Mouse (Mus musculus): Measurements from ENCODE around the gene Myrfl. TPM values are rescaled to one million over a fixed set of nuclear protein-coding genes. Genes with fewer than 3 reads are reported as not detected.

The Myrfl gene
- polyA plus RNA-seq, 3 experiments from 2014 or later = not detected

DNA sequence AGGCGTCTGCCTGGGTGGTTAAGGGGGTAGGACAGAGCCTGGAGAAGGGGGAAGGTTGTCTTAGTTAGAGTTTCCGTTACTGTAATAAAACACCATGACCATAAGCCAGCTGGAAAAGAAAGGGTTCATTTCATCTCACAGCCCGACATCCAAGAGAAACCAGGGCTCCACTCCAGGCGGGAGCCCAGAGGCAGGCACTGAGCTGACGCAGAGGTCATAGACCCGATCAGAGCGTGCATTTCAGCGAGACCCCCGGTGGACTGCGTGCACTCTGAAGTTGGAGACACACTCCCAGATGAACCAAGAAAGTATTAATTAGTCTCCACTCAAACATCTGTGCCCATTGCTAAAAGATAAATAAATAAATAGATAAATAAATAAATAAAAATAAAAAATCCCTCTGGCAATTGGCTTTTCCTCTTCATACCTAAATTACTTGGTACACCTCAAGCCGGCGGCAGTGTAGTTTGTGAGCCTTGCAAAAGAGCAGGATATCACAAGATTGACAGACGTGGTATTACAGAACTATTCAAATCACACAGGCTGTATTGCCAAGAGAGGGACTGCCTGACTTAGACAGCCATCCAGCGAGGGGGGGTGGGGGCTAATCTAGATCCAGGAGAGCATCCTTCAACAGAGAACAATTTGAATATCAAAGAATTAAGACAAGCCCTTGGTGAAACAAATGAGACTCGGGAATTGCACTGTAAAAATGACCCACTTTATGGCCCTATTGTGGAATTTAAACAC lies 81.2 kb downstream of the Myrfl start:
- ATAC-seq = no peak

DNA sequence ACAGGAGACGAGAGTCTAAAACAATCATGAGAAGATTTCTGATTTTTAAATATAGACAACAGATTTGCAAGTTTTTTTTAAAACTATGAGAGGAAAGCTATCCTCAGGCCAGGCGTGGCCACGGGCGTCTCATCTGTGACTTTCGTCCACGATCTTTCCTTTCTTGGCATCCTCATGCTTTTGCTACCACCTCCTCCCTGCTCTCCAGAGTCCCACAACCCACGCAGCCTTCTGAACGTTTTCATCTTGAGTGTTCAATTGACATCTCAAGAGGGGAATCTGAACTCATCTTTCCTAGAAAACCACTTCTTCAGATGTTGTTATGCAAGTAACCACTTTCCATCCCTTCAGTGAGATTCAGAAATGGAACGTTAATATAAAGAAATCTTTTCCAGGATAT lies 83.6 kb downstream of the Myrfl start:
- no peak for ATAC-seq

DNA sequence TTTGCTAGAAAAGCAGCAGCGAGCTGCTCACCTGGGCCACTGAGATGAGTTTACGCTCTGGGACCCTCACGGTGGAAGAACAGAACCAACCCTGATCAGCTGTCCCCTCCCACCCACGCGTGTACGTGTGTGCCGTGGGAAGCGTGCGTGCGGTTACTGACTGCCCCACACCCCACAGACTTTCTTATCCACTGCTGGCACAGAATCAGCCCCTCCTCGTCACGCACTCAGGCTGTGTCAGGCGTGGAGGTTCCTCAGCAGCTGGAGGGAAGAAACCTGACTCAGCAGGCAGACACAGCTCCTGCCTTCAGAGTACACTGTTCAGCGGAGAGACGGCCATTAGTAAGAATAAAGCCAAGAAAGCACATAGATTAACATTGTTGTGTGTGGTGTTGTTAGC lies 86.0 kb downstream of the Myrfl start:
- ATAC-seq = no peak

GRCm38 (mm10) chr10:116809383-116809782 lies 87.3 kb downstream of the Myrfl start:
- ATAC-seq = no peak

DNA sequence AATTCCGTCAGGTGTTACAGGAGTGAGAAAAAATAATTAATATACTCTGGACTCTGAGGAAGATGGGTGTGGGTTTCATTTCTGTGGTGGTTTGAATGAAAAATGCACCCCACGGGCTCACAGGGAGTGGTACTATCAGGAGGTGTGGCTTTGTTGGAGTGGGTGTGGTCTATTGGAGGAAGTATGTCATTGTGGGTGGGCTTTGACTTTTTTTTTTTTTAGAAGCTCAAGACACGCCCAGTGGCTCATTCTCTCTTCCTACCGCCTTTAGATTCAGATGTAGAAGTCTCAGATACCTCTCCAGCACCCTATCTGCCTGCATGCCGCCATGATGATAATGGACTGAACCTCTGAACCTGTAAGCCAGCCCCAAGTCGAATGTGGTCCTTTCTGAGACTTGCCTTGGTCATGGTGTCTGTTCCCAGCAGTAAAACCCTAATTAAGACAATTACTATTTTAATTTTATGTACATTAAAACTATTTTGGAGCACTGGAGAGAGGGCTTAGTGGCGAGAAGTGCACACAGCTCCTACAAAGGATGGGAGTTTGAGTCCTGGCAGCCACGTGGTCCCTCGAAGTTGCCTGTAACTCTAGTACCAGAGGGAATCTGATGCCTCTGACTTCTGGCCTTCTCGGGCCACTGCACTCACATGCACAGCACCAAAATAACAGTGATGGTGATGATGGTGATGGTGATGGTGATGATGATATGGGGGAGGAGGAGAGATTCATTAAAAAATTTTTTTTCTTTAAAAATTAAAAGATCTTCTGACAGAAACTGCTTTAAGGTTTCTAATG lies 88.0 kb downstream of the Myrfl start:
- ATAC-seq = no peak

- no peak for ATAC-seq
Observed at GRCm38 (mm10) chr10:116802178-116802794, 94.4 kb downstream of the Myrfl start.

DNA sequence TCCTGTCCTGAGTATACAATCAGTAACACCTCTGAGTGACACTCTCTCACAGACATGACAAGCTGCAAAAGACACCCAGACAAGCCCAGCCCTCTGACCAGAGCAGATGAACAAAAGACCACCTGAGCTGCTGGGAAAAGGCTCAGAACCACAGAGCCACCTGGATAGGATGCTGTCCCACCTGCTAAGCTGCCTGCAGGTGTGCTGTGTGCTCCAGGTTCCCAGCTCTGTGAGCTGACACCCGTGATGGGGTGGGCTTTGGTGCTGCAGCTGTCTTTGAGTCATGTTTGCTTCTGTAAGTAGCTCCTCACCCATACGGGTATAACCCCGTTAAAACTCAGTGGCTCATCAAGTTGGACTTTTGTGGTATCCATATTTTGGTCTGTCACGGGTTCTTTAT lies 95.4 kb downstream of the Myrfl start:
- ATAC-seq = no peak

GRCm38 (mm10) chr10:116796066-116796465 lies 100.7 kb downstream of the Myrfl start:
- ATAC-seq = no peak

GRCm38 (mm10) chr10:116789096-116789495 lies 107.6 kb downstream of the Myrfl start:
- no peak for ATAC-seq

DNA sequence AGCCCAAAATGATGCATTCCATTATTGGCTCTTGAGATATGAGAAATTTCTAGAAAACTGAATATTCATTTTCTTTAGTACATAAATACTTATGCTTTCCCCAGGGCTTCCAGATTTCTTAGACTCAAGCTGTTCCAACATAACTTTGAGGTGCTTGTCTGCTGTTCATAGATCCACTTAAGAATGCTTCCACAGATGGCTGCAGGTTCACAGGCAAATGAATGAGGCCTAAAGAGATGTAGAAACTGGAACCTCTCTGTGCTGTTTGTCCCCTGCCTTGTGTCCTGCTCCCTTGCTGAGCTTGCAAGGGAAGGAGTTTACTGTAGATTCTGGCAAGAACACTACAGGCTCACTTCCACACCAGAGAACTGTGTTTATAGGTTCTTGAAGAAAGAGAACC lies 108.3 kb downstream of the Myrfl start:
- no peak for ATAC-seq

DNA sequence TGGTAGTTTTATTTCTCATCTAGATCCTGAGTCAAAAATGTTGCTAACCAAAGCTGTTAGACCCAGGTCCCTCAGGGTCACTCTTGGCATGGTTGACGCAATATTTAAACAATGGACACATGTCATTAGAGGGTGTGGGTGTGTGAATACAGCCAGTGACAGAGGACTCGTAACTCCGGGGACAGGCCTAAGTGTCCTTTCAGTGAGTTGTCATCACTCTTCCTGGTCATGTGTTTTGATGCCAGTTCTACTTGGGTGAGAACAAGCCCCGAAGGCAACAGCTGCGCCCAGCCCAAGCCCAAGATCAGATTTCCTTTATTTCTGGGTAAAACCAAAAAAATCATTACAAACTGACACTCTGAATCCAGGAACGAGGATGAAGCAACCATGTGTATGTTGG lies 112.6 kb downstream of the Myrfl start:
- no peak for ATAC-seq

DNA sequence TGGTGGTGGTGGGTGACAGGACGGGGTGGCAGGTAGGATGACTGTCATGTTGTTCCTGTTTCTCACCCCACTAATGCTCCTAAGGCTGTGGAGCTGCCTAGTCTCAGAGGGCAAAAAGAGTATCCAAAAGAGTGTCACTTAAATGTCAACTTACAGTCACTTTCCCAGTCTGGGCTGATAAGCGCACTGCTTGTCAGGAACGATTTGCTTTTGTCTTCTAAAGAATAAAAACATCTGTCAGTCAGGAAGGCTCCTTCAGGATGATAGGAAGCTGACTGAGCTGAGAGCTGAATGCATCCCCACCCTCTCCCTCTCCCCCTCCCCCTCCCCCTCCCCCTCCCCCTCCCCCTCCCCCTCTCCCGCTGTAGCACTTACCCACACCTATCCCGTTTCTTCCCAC lies 113.7 kb downstream of the Myrfl start:
- ATAC-seq = no peak

DNA sequence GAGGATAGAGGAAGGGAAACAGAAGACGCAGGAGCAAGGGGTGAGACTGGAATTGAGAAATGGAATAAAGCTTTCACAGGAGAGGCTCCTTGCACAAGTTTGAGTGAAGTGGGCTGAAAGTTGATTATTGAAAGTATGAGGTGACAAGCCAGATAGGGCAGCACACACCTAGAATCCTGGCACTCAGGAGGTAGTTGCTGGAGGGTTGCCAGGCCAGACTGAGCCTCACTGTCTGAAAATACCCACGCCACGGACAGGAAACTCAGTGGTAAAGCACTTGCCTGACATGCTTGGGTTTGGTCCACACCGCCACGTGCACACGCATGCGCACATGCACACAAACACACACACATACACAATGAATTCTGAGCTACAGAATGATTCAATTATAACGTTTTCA lies 118.8 kb downstream of the Myrfl start:
- no peak for ATAC-seq

DNA sequence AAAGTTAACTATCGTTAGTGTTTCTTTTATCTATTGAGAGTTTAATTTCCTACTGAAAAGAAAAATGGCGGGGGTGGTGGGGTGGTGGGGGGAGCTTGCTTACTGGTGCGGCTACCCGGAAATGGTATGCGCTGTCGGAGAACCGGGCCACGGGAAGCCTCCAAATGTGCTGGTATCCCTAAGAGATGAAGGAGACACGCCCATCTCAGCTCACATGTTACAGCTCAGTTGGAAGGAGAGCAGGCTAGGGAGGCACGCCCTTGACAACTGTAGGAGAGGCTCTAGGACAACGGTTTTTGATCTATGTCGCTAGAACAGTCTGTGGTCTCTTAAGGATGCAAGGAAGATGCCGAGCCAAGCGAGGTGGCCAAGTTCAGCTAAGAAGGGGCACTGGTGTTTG lies 119.9 kb downstream of the Myrfl start:
- no peak for ATAC-seq

GRCm38 (mm10) chr10:116773846-116774750 lies 122.6 kb downstream of the Myrfl start:
- no peak for ATAC-seq

- no peak for ATAC-seq
Observed at GRCm38 (mm10) chr10:116771215-116771935, 125.3 kb downstream of the Myrfl start.

GRCm38 (mm10) chr10:116768642-116769041 lies 128.1 kb downstream of the Myrfl start:
- ATAC-seq = no peak

DNA sequence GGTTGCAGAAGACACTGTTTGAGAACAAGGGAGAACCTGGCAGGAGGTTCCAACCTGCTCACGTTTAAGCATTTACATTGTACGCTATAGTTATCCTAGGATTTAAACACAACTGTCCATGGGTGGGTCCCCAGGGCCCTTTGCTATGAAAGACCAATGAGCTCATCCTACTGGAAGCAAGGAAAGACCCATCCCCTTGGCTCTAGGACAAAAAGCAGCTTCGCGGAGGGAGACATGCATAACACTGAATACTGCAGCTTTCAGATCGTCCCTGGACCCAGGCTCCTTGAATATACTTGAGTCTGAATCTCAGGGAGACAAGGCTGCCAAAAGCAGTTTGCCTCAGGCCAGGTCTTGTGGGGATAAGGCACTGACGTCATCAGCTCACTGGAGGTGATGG lies 130.2 kb downstream of the Myrfl start:
- no peak for ATAC-seq

DNA sequence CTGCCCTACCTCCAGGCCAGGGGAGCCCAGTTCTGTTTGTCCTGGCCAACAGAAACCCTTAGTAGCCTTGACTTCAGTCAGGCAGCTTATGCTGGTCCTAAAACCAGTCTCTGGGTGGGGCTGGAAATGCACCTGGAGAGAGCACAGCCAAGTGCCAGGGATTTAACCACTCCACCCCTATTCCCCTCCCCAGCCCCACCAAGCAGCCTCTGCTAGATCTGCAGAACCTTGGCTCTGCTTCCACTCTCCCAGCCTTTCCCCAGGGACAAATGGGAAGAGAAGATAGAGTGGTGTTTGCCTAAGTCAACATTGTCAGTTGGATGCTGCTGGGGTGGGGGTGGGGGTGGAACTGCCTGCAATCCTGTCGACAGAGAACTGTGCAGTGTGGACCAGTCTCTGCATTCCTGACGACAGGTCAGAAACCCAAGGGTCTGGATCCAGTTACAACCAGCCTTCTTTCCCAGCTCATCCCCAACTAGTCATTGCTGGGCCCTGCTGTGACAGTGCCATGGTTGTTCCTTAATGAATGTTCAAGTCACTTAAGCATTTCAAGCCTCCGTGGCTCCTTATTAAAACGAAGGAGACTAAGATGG lies 135.1 kb downstream of the Myrfl start:
- ATAC-seq = no peak

- ATAC-seq = no peak
Observed at GRCm38 (mm10) chr10:116760561-116760960, 136.2 kb downstream of the Myrfl start.

DNA sequence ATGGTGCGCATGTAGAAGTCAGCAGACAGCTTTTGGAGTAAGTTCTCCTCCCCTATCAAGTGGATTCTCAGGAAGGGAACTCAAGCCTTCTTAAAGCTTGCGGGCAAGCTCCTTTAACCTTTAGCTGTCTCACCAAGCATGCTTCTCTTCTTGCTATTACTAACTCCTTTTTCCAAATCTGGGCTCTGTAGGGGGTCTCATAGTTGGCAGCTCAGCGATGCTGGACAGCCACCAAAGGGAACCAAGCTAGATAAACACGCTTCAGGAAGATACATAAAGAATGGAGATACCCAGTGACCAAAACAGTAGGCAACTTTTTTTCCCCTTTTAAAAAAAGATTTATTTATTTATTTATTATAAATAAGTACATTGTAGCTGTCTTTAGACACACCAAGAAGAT lies 136.9 kb downstream of the Myrfl start:
- no peak for ATAC-seq

Measured in inflammation-experienced regulatory T-cells, adult 6 months (primary cell).